Mouse (Mus musculus): ENCODE measurements around the gene Tcp10c. TPM values are rescaled to one million over a fixed set of nuclear protein-coding genes. Genes with fewer than 3 reads are reported as not detected.
"Not testable (repeated sequence)": the region's sequence is repeated elsewhere in the genome, so short reads cannot be mapped to it uniquely, and the experiment has no call there.

The Tcp10c gene
- polyA plus RNA-seq, 1 experiment from 2014 or later, result not detected

DNA sequence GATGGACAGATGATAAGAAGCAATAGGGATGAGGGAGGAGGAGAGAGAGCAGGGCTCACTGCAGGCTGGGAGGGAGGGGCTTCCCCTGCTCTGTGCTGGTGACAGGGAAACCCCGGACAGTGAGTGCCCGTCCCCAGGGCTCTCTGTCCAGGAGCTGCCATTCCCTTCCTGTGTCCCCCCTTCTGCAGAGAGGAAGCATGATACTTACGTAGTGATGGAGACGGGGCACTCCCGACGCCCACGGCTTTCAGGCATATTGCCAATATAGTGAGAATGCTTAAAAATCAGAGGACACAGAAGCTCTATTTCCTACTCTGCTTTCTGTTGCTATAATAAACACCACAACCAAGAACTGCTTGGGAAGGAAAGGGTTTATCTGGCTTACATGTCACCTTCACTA is 14.3 kb downstream of the Tcp10c start:
- not testable (repeated sequence) for H3K27me3 ChIP-seq (replicated peaks; ENCODE audit: control insufficient read depth, insufficient read depth, low read length); H3K9me3 ChIP-seq (ENCODE audit: control insufficient read depth, low read length); H3K27ac ChIP-seq (ENCODE audit: low read depth); DNase-seq (ENCODE audit: low spot score); H3K9ac ChIP-seq (ENCODE audit: low read length); H3K4me2 ChIP-seq (ENCODE audit: low read length); H3K4me3 ChIP-seq (ENCODE audit: low read depth, low read length); H3K36me3 ChIP-seq (ENCODE audit: control insufficient read depth, insufficient read depth, low read length); H3K4me1 ChIP-seq (replicated peaks; ENCODE audit: control insufficient read depth, insufficient read depth, low read length)
- ATAC-seq (replicated peaks; ENCODE audit: low FRiP score, low TSS enrichment, low read depth), result 0 out of 2 replicates have a peak, but pooled peaks have one; percentile 24
- WGBS, result 92% methylated on average over 7 of the region's 7 CpGs

DNA sequence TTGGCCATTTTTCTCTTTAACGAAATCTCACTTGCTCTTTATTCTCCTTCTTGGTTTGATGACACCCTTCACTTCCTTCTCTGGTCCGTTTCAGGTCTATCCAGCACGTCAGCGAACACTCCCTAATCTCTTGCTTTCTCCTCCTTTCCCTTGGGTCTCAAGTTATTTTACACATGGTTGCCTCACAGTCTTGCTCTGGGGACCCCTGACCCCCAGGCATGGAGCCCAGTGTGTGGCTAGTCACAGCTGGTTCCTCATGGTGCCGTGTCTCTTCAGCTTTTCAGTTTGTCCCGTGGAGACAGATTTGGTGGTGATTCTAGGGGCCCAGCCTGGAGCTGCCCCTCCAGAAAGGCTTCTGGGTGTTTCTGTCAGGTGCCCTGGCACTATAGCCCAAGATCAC is 16.4 kb downstream of the Tcp10c start:
- H3K9me3 ChIP-seq (ENCODE audit: control insufficient read depth, low read length); H3K27me3 ChIP-seq (replicated peaks; ENCODE audit: control insufficient read depth, insufficient read depth, low read length); H3K4me2 ChIP-seq (ENCODE audit: low read length); H3K4me1 ChIP-seq (replicated peaks; ENCODE audit: control insufficient read depth, insufficient read depth, low read length); H3K9ac ChIP-seq (ENCODE audit: low read length); H3K4me3 ChIP-seq (ENCODE audit: low read depth, low read length); H3K36me3 ChIP-seq (ENCODE audit: control insufficient read depth, insufficient read depth, low read length); DNase-seq (ENCODE audit: low spot score); H3K27ac ChIP-seq (ENCODE audit: low read depth); ATAC-seq (replicated peaks; ENCODE audit: low FRiP score, low TSS enrichment, low read depth): not testable (repeated sequence)
- WGBS, result 65% methylated on average over 4 of the region's 6 CpGs

- peak; percentile 18 for DNase-seq (ENCODE audit: low spot score)
- H3K27me3 ChIP-seq (replicated peaks; ENCODE audit: control insufficient read depth, insufficient read depth, low read length), result not testable (repeated sequence)
These were observed 24.0 kb downstream of the Tcp10c start for GRCm38 (mm10) chr17:13378341-13378740.

DNA sequence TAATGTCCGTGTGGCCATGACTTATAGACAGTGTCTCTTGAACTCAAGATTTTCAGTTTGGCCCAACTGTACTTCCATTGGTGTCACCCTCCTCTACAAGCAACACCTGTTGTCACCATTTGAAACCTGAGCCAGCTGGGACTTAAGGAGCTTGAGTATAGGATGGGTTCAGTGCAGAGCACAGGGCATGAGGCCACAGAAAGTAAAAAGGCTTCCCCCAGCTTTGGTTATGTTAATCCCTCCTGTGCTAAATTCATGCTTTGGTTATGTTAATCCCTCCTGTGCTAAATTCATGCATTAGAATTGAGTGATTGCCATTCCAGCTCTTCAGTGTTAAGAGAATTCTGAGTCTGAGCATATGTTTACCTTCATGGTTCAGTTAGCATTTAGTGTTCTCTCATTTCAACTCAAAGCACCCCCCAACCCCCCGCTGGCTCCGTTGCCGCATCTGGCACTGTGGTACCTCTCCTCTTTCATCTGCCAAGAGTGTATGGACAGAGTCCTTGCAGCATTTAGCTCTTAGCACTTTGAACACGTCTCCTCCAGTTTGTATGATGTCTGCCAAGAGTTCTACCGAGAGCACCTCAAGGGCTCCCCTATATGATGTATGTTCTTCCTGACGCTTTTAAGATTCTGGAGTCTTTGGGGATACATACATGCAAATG is 25.7 kb downstream of the Tcp10c start:
- WGBS, result 79% methylated on average over 4 of the region's 7 CpGs
- H3K4me3 ChIP-seq (ENCODE audit: low read depth, low read length); H3K27ac ChIP-seq (ENCODE audit: low read depth); H3K9me3 ChIP-seq (ENCODE audit: control insufficient read depth, low read length); H3K4me1 ChIP-seq (replicated peaks; ENCODE audit: control insufficient read depth, insufficient read depth, low read length); DNase-seq (ENCODE audit: low spot score); H3K36me3 ChIP-seq (ENCODE audit: control insufficient read depth, insufficient read depth, low read length); H3K4me2 ChIP-seq (ENCODE audit: low read length); H3K27me3 ChIP-seq (replicated peaks; ENCODE audit: control insufficient read depth, insufficient read depth, low read length); H3K9ac ChIP-seq (ENCODE audit: low read length); ATAC-seq (replicated peaks; ENCODE audit: low FRiP score, low TSS enrichment, low read depth): not testable (repeated sequence)

More at GRCm38 (mm10) chr17:13378341-13378740, 24.0 kb downstream of the Tcp10c start:
- ATAC-seq (replicated peaks; ENCODE audit: low FRiP score, low TSS enrichment, low read depth); H3K27ac ChIP-seq (ENCODE audit: low read depth); H3K4me2 ChIP-seq (ENCODE audit: low read length); H3K9me3 ChIP-seq (ENCODE audit: control insufficient read depth, low read length); H3K4me1 ChIP-seq (replicated peaks; ENCODE audit: control insufficient read depth, insufficient read depth, low read length); H3K4me3 ChIP-seq (ENCODE audit: low read depth, low read length); H3K36me3 ChIP-seq (ENCODE audit: control insufficient read depth, insufficient read depth, low read length); H3K9ac ChIP-seq (ENCODE audit: low read length): not testable (repeated sequence)
- 88% methylated on average over 3 of the region's 3 CpGs for WGBS

- not testable (repeated sequence) for H3K4me1 ChIP-seq (replicated peaks; ENCODE audit: control insufficient read depth, insufficient read depth, low read length); DNase-seq (ENCODE audit: low spot score); H3K36me3 ChIP-seq (ENCODE audit: control insufficient read depth, insufficient read depth, low read length); H3K9me3 ChIP-seq (ENCODE audit: control insufficient read depth, low read length); ATAC-seq (replicated peaks; ENCODE audit: low FRiP score, low TSS enrichment, low read depth); H3K9ac ChIP-seq (ENCODE audit: low read length); H3K27ac ChIP-seq (ENCODE audit: low read depth); H3K4me3 ChIP-seq (ENCODE audit: low read depth, low read length); H3K4me2 ChIP-seq (ENCODE audit: low read length); H3K27me3 ChIP-seq (replicated peaks; ENCODE audit: control insufficient read depth, insufficient read depth, low read length)
- 93% methylated on average over 2 of the region's 2 CpGs for WGBS
These were observed 26.9 kb downstream of the Tcp10c start for GRCm38 (mm10) chr17:13381286-13381685.

DNA sequence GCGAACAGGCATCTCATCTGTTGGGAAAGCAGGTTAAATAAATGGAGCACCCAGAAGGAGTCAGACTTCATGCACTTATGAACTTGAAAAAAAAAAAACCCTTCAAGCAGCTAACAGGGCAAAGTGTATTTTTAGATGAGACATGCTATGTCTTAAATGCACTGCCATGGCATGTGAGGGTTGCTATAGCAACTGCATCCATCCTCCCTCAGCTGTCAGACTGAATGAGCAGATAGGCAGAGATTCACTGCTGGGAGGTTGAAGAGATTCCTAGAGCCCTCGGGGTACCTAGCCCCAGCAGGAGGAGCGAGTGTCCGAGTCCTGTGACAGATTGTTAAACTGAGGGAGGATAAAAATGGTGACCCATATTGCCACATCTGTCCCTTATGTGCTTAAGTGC is 36.6 kb downstream of the Tcp10c start:
- not testable (repeated sequence) for H3K9me3 ChIP-seq (ENCODE audit: control insufficient read depth, low read length); H3K4me3 ChIP-seq (ENCODE audit: low read depth, low read length); DNase-seq (ENCODE audit: low spot score); H3K4me1 ChIP-seq (replicated peaks; ENCODE audit: control insufficient read depth, insufficient read depth, low read length); H3K9ac ChIP-seq (ENCODE audit: low read length); H3K27me3 ChIP-seq (replicated peaks; ENCODE audit: control insufficient read depth, insufficient read depth, low read length); H3K4me2 ChIP-seq (ENCODE audit: low read length); H3K36me3 ChIP-seq (ENCODE audit: control insufficient read depth, insufficient read depth, low read length); H3K27ac ChIP-seq (ENCODE audit: low read depth); ATAC-seq (replicated peaks; ENCODE audit: low FRiP score, low TSS enrichment, low read depth)
- WGBS, result no CpG with 5 or more reads among the region's 4 CpGs

DNA sequence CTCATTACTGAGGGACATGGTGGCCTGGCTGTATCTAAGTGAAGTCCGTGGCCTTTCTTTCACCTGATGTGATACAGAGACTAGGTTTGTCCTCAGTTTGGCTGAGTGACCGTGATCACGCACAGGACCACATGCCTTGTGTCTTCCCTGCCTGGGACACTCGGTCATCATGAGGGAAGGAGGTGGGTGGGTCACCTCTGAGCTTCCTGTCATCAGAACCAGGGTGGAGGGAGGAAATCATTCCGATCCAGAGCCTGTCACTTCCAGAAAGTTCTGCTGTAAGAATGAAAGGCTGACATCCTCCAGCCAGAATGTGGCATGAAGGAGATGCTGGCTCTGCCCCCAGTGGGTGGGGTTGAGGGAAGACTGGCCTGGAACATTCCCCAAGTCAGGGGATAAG is 45.6 kb downstream of the Tcp10c start:
- 85% methylated on average over 4 of the region's 5 CpGs for WGBS
- not testable (repeated sequence) for DNase-seq (ENCODE audit: low spot score)

GRCm38 (mm10) chr17:13402118-13402517 is 47.7 kb downstream of the Tcp10c start:
- ATAC-seq (replicated peaks; ENCODE audit: low FRiP score, low TSS enrichment, low read depth), result 0 out of 2 replicates have a peak, but pooled peaks have one; percentile 50
- H3K27me3 ChIP-seq (replicated peaks; ENCODE audit: control insufficient read depth, insufficient read depth, low read length); H3K4me1 ChIP-seq (replicated peaks; ENCODE audit: control insufficient read depth, insufficient read depth, low read length); DNase-seq (ENCODE audit: low spot score); H3K9ac ChIP-seq (ENCODE audit: low read length); H3K9me3 ChIP-seq (ENCODE audit: control insufficient read depth, low read length); H3K36me3 ChIP-seq (ENCODE audit: control insufficient read depth, insufficient read depth, low read length); H3K27ac ChIP-seq (ENCODE audit: low read depth); H3K4me2 ChIP-seq (ENCODE audit: low read length); H3K4me3 ChIP-seq (ENCODE audit: low read depth, low read length): not testable (repeated sequence)

More for the DNA sequence above, 45.6 kb downstream of the Tcp10c start:
- H3K9ac ChIP-seq (ENCODE audit: low read length); H3K27ac ChIP-seq (ENCODE audit: low read depth); H3K4me3 ChIP-seq (ENCODE audit: low read depth, low read length); ATAC-seq (replicated peaks; ENCODE audit: low FRiP score, low TSS enrichment, low read depth); H3K4me2 ChIP-seq (ENCODE audit: low read length); H3K9me3 ChIP-seq (ENCODE audit: control insufficient read depth, low read length); H3K4me1 ChIP-seq (replicated peaks; ENCODE audit: control insufficient read depth, insufficient read depth, low read length); H3K36me3 ChIP-seq (ENCODE audit: control insufficient read depth, insufficient read depth, low read length); H3K27me3 ChIP-seq (replicated peaks; ENCODE audit: control insufficient read depth, insufficient read depth, low read length): not testable (repeated sequence)

GRCm38 (mm10) chr17:13403527-13404131 is 49.3 kb downstream of the Tcp10c start:
- DNase-seq (ENCODE audit: low spot score); H3K4me2 ChIP-seq (ENCODE audit: low read length); H3K4me3 ChIP-seq (ENCODE audit: low read depth, low read length); ATAC-seq (replicated peaks; ENCODE audit: low FRiP score, low TSS enrichment, low read depth); H3K36me3 ChIP-seq (ENCODE audit: control insufficient read depth, insufficient read depth, low read length); H3K9me3 ChIP-seq (ENCODE audit: control insufficient read depth, low read length); H3K4me1 ChIP-seq (replicated peaks; ENCODE audit: control insufficient read depth, insufficient read depth, low read length); H3K27me3 ChIP-seq (replicated peaks; ENCODE audit: control insufficient read depth, insufficient read depth, low read length); H3K9ac ChIP-seq (ENCODE audit: low read length); H3K27ac ChIP-seq (ENCODE audit: low read depth): not testable (repeated sequence)
- WGBS, result 73% methylated on average over 5 of the region's 5 CpGs

All from intestine, embryonic 14.5 days (tissue).